Mouse (Mus musculus): ENCODE measurements at regions not wholly inside any gene's neighbourhood (a gene's known extent, or its start where the extent isn't known, plus 50 kb on each side); places are given as distances from the start of the nearest gene placed in this dataset.
"Not testable (repeated sequence)": the region's sequence is repeated elsewhere in the genome, so short reads cannot be mapped to it uniquely, and the experiment has no call there.

GRCm38 (mm10) chr3:18744216-18744615 lies 796.0 kb downstream of the Cypt12 start:
- no peak for DNase-seq (ENCODE audit: low spot score)

GRCm38 (mm10) chr3:18746206-18746605 lies 798.0 kb downstream of the Cypt12 start:
- DNase-seq (ENCODE audit: low spot score): no peak

- no peak for DNase-seq (ENCODE audit: low spot score)
Measured at GRCm38 (mm10) chr3:18746898-18747297, 798.7 kb downstream of the Cypt12 start.

GRCm38 (mm10) chr3:18751660-18752259 lies 803.5 kb downstream of the Cypt12 start:
- DNase-seq (ENCODE audit: low spot score): no peak

GRCm38 (mm10) chr3:18764301-18765078 lies 816.3 kb downstream of the Cypt12 start:
- DNase-seq (ENCODE audit: low spot score): no peak

GRCm38 (mm10) chr3:18778481-18778880 lies 830.3 kb downstream of the Cypt12 start:
- no peak for DNase-seq (ENCODE audit: low spot score)

GRCm38 (mm10) chr3:18787531-18788176 lies 839.4 kb downstream of the Cypt12 start:
- no peak for DNase-seq (ENCODE audit: low spot score)

GRCm38 (mm10) chr3:18802794-18803193 lies 825.7 kb downstream of the 1700064H15Rik start:
- DNase-seq (ENCODE audit: low spot score): no peak

GRCm38 (mm10) chr3:18828788-18829320 lies 799.6 kb downstream of the 1700064H15Rik start:
- DNase-seq (ENCODE audit: low spot score): not testable (repeated sequence)

GRCm38 (mm10) chr3:18868117-18868739 lies 760.2 kb downstream of the 1700064H15Rik start:
- peak; percentile 55 for DNase-seq (ENCODE audit: low spot score)

GRCm38 (mm10) chr3:18868758-18869157 lies 759.7 kb downstream of the 1700064H15Rik start:
- DNase-seq (ENCODE audit: low spot score): no peak

GRCm38 (mm10) chr3:18877060-18877459 lies 751.4 kb downstream of the 1700064H15Rik start:
- DNase-seq (ENCODE audit: low spot score): no peak

GRCm38 (mm10) chr3:18877572-18877971 lies 750.9 kb downstream of the 1700064H15Rik start:
- no peak for DNase-seq (ENCODE audit: low spot score)

- DNase-seq (ENCODE audit: low spot score): no peak
Measured at GRCm38 (mm10) chr3:18881186-18881585, 747.3 kb downstream of the 1700064H15Rik start.

- peak; percentile 1 for DNase-seq (ENCODE audit: low spot score)
Measured at GRCm38 (mm10) chr3:18892813-18893212, 735.7 kb downstream of the 1700064H15Rik start.

- DNase-seq (ENCODE audit: low spot score): no peak
Measured at GRCm38 (mm10) chr3:18905769-18906168, 722.7 kb downstream of the 1700064H15Rik start.

- DNase-seq (ENCODE audit: low spot score): no peak
Measured at GRCm38 (mm10) chr3:18906210-18906609, 722.3 kb downstream of the 1700064H15Rik start.

- no peak for DNase-seq (ENCODE audit: low spot score)
Measured at GRCm38 (mm10) chr3:18908737-18909136, 719.7 kb downstream of the 1700064H15Rik start.

- DNase-seq (ENCODE audit: low spot score): no peak
Measured at GRCm38 (mm10) chr3:18928401-18929104, 699.9 kb downstream of the 1700064H15Rik start.

- DNase-seq (ENCODE audit: low spot score): no peak
Measured at GRCm38 (mm10) chr3:18929105-18929492, 699.4 kb downstream of the 1700064H15Rik start.

GRCm38 (mm10) chr3:18932983-18933726 lies 695.3 kb downstream of the 1700064H15Rik start:
- DNase-seq (ENCODE audit: low spot score): no peak
